Mouse (Mus musculus): ENCODE results near the gene Dtx2. TPM values are rescaled to one million over a fixed set of nuclear protein-coding genes. Genes with fewer than 3 reads are reported as not detected.

Gene Dtx2
- total RNA-seq (2021), result 1 to 10 TPM; 7.7 to 9.2 TPM
- long read RNA-seq, experiment 1, transcript Dtx2-204 (10 exons, 2,493 nt), result minor isoform, 5 of 17 reads
- long read RNA-seq, experiment 1, transcript Dtx2-202 (11 exons, 2,650 nt), result major isoform, 6 of 17 reads
- long read RNA-seq, experiment 1, partial matches to known transcripts, result 3 of 17 reads
- long read RNA-seq, experiment 1, other reads (novel, unspliced or antisense), result 3 of 17 reads
- long read RNA-seq, experiment 2, transcript Dtx2-204 (10 exons, 2,493 nt), result major isoform, 5 of 14 reads
- long read RNA-seq, experiment 2, partial matches to known transcripts, result 3 of 14 reads
- long read RNA-seq, experiment 2, other reads (novel, unspliced or antisense), result 2 of 14 reads

GRCm38 (mm10) chr5:135994725-135995687 lies at the start of gene Dtx2:
Gene Dtx2, plus strand, starts transcription at chr5:135994800.
- peak; percentile 90 for DNase-seq

- peak; percentile 25 for DNase-seq
Measured at GRCm38 (mm10) chr5:135945916-135946408, 48.6 kb upstream of the Dtx2 start.

- no peak for DNase-seq
Measured at GRCm38 (mm10) chr5:135946621-135947020, 48.0 kb upstream of the Dtx2 start.

- DNase-seq, result no peak
Measured at GRCm38 (mm10) chr5:135950710-135951412, 43.7 kb upstream of the Dtx2 start.

- DNase-seq, result no peak
Measured at GRCm38 (mm10) chr5:135951660-135952059, 42.9 kb upstream of the Dtx2 start.

GRCm38 (mm10) chr5:135952830-135953229 lies 41.8 kb upstream of the Dtx2 start:
- DNase-seq, result no peak

GRCm38 (mm10) chr5:135956300-135957206 lies 38.0 kb upstream of the Dtx2 start:
- DNase-seq, result no peak

GRCm38 (mm10) chr5:135957207-135957974 lies 37.2 kb upstream of the Dtx2 start:
- peak; percentile 85 for DNase-seq

GRCm38 (mm10) chr5:135958367-135958766 lies 36.2 kb upstream of the Dtx2 start:
- no peak for DNase-seq

GRCm38 (mm10) chr5:135959911-135960310 lies 34.7 kb upstream of the Dtx2 start:
- no peak for DNase-seq

GRCm38 (mm10) chr5:135960909-135961635 lies 33.5 kb upstream of the Dtx2 start:
- no peak for DNase-seq

GRCm38 (mm10) chr5:135962125-135962491 lies 32.5 kb upstream of the Dtx2 start:
- DNase-seq, result no peak

- peak; percentile 94 for DNase-seq
Measured at GRCm38 (mm10) chr5:135962492-135963279, 31.9 kb upstream of the Dtx2 start.

- DNase-seq, result no peak
Measured at GRCm38 (mm10) chr5:135963280-135963627, 31.3 kb upstream of the Dtx2 start.

GRCm38 (mm10) chr5:135965501-135965930 lies 29.1 kb upstream of the Dtx2 start:
- DNase-seq, result peak; percentile 24

- no peak for DNase-seq
Measured at GRCm38 (mm10) chr5:135966866-135967265, 27.7 kb upstream of the Dtx2 start.

- peak; percentile 51 for DNase-seq
Measured at GRCm38 (mm10) chr5:135968781-135969180, 25.8 kb upstream of the Dtx2 start.

- no peak for DNase-seq
Measured at GRCm38 (mm10) chr5:135970247-135970646, 24.4 kb upstream of the Dtx2 start.

GRCm38 (mm10) chr5:135971876-135972275 lies 22.7 kb upstream of the Dtx2 start:
- DNase-seq, result no peak

Measured in gastrocnemius, postnatal 10 days (tissue).